Mouse (Mus musculus) skeletal muscle tissue, postnatal 0 days (tissue): ENCODE measurements around the gene Acat3. TPM values are rescaled to one million over a fixed set of nuclear protein-coding genes. Genes with fewer than 3 reads are reported as not detected.

Experiments used
- polyA plus RNA-seq: library from polyadenylated mRNA; unstranded; fragments of >200 nt; fragmentation: Nextera tagmentation; extraction: Ambion mirVana; gene quantifications from 2 replicates; pipeline ENCODE4 v1.2.1, GENCODE M21; 2015

Acat3 gene
- polyA plus RNA-seq = 0.24 and 1.1 TPM in 2 replicates

DNA sequence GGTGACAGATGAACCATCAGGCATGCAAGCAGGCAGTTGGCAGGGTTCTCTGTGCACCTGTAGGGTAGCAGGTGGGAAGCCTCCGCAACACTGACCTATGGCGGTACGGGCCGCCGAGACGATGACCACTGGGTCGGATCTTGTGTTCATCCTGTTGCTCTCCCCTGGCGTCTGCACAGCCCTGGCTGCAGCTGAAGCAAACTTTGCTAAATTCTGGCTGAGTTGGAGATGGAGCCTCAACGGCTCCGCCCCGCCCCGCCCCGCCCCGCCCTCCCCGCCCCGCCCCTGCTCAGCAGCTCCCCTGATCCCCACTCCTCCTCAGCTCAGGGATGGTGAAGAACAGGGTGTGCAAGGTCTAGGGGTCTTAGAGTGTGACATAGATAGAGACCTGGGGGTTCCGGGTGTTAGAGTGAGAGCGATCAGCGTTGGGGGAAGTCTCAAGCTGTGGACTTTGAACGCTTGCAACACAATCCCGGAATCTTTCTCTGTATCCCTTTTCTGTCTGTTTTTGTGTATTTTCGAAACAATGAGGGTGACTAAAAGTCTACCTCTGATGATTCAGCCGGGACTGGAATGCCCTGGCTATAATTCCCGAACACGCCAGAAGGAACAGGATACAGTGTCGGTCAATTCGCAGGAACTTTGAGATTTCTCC lies at the start of gene Acat3:
Gene Acat3, minus strand, starts transcription at position 450 of the 655 bp plus-strand sequence.

DNA sequence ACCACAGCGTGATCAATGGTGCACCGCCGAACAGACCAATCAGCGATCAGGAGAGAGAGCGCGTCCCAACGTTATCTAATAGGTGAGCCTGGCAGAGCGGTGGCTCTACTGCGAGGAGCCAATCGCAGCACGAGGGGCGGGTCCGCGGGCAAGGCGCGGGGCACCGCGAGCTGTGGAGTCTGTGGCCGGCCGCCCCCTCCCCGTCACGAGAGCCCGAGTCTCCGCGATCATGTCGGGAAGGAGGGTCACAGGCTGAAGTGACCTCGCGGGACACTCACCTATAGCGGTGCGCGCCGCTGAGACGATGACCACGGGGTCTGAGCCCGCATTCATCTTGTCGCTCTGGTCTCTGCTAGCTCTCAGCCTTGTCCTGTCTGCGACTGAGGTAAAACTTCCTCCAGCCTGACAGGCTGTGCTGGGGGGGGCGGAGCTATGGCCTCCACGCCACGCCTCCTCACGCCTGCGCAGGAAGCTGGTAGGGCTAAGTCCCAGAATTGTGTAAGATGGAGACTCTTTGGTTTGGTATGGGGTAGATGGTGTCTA lies 20.0 kb upstream of the Acat3 start, which contains the start of gene Acat2:
Gene Acat2, minus strand, starts transcription at position 417 of the 543 bp plus-strand sequence.

DNA sequence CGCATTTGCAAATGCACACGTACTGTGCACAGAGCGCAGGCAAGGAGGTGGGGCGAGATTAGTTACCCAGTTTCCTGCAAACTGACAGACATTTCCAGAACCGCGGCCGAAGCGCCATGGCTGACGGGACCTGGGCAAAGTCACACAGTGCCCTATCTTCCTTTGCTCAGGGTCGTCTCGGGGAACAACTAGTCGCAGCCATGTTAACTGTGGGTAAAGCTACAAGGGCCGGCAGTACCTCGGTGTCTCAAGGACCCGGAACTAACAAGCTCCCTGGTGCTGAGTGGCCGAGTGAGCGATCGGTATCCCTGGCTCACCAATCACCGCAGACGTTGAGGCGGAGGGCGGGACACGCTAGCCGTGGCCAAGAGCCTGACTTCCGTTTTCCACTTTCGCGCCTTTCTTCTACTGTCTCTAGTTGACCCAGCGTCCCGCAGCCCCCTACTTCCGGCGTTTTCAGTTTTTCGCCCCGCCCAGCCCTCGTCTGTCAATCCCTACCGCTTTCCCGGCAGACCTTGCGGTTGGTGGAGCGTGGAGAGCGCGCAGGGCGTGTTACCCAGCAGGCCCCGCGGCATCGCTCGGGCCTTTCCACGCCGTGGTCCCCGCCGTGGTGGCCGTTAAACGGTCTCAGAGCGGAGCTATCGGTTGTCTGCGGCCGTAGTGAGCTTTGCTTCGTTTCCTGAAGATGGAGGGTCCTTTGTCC lies 24.4 kb downstream of the Acat3 start, which contains the start of gene Mrpl18:
Gene Mrpl18, minus strand, starts transcription at position 465 of the 703 bp plus-strand sequence.

DNA sequence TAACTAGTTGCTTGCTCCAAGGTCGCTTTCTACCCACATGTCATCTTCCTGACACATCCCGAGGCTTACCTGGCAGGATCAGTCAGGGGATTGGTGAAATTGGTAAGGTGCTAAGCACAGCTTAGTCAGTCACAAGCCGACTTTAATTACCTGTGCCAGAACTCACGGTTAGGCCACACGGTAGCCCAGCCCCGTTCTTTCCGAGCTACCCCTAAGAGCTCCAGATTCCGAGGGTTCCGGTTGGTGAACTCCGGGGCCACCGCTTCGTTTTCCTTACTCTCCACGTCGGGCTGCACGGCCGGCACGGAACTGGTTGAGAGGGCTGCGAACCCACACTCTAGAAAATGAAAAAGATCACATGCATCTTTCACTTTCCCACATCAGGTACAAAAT lies 24.9 kb downstream of the Acat3 start, which contains the start of gene Tcp1:
Gene Tcp1, plus strand, starts transcription at position 214 of the 393 bp plus-strand sequence.

GRCm38 (mm10) chr17:12909361-12910280 lies 30.8 kb downstream of the Acat3 start, which contains the start of gene Pnldc1:
Gene Pnldc1 (minus strand): TSS chr17:12910230.

GRCm38 (mm10) chr17:12875734-12876133 lies 64.7 kb downstream of the Acat3 start, which contains the start of gene Mrgprh:
Gene Mrgprh (plus strand): TSS chr17:12876034.

Other genes with a start within 250 kb of the Acat3 start
- 28.6 and 35.2 TPM in 2 replicates for gene Igf2r, start 170.9 kb downstream of the Acat3 start, polyA plus RNA-seq
- 0.62 and 0.89 TPM in 2 replicates for gene Mas1, start 72.5 kb downstream of the Acat3 start, polyA plus RNA-seq
- gene Mrgprh, start 64.6 kb downstream of the Acat3 start, polyA plus RNA-seq = 0.94 and 1.3 TPM in 2 replicates
- 0.24 and 0.65 TPM in 2 replicates for gene Pnldc1, start 30.4 kb downstream of the Acat3 start, polyA plus RNA-seq
- gene Tcp1, start 24.9 kb downstream of the Acat3 start, polyA plus RNA-seq = 256 and 272 TPM in 2 replicates
- 169 and 177 TPM in 2 replicates for gene Mrpl18, start 24.3 kb downstream of the Acat3 start, polyA plus RNA-seq
- gene Acat2, start 20.1 kb upstream of the Acat3 start, polyA plus RNA-seq = 12.1 and 27.7 TPM in 2 replicates
- 67.0 and 70.1 TPM in 2 replicates for gene Wtap, start 53.6 kb upstream of the Acat3 start, polyA plus RNA-seq
- 390 and 446 TPM in 2 replicates for gene Sod2, start 66.2 kb upstream of the Acat3 start, polyA plus RNA-seq
- gene Gpr31b, start 111.7 kb upstream of the Acat3 start, polyA plus RNA-seq = not detected in 2 replicates
- gene Tcp10b, start 120.5 kb upstream of the Acat3 start, polyA plus RNA-seq = 0.07 and 0.09 TPM in 2 replicates
- 0.13 TPM in 1 of 2 replicates, not detected in the other for gene Unc93a, start 191.2 kb upstream of the Acat3 start, polyA plus RNA-seq